Mouse (Mus musculus) hindbrain, embryonic 12.5 days (tissue): ENCODE measurements around the gene Fam114a2. TPM values are rescaled to one million over a fixed set of nuclear protein-coding genes. Genes with fewer than 3 reads are reported as not detected.
"Not testable (repeated sequence)": the region's sequence is repeated elsewhere in the genome, so short reads cannot be mapped to it uniquely, and the experiment has no call there.

Experiments used
- ATAC-seq: fragments of 200-750 bp; cut with Nextera tagmentation; 2 replicates; pipeline ENCODE4 v1.8.0; 2017; ENCODE audit warnings: moderate TSS enrichment; ENCODE audit not compliant: low FRiP score
- H3K27ac ChIP-seq: fragments of 300-500 bp; sonication (generic); 2 replicates; pipeline ENCODE4 v1.5.1; 2016; ENCODE audit warnings: mild to moderate bottlenecking
- H3K27me3 ChIP-seq: fragments of 300-500 bp; sonication (generic); 2 replicates; pipeline ENCODE4 v1.6.1; 2016; ENCODE audit warnings: mild to moderate bottlenecking
- H3K36me3 ChIP-seq: fragments of 300-500 bp; sonication (generic); 2 replicates; pipeline ENCODE4 v1.6.1; 2016; ENCODE audit warnings: mild to moderate bottlenecking
- H3K4me1 ChIP-seq: fragments of 300-500 bp; sonication (generic); 2 replicates; pipeline ENCODE4 v1.6.1; 2016
- H3K4me2 ChIP-seq: fragments of 300-500 bp; sonication (generic); replicated peaks from 2 replicates; pipeline ENCODE4 v1.6.1; 2016; ENCODE audit warnings: mild to moderate bottlenecking
- H3K4me3 ChIP-seq: fragments of 300-500 bp; sonication (generic); 2 replicates; pipeline ENCODE4 v1.5.1; 2016; ENCODE audit warnings: mild to moderate bottlenecking
- H3K9ac ChIP-seq: fragments of 300-500 bp; sonication (generic); 2 replicates; pipeline ENCODE4 v1.6.1; 2016; ENCODE audit warnings: mild to moderate bottlenecking, moderate library complexity
- H3K9me3 ChIP-seq: fragments of 300-500 bp; sonication (generic); replicated peaks from 2 replicates; pipeline ENCODE4 v1.6.1; 2016; ENCODE audit warnings: mild to moderate bottlenecking
- WGBS: fragments of 180-500 bp; shearing (Covaris S2); methylation state at CpG from one replicate; pipeline ENCODE4 v1.1.7; 2016; 5-methylcytosine and 5-hydroxymethylcytosine counted together
- polyA plus RNA-seq: library from polyadenylated mRNA; unstranded; fragments of >200 nt; fragmentation: Nextera tagmentation; extraction: Ambion mirVana; gene quantifications from 2 replicates; pipeline ENCODE4 v1.2.1, GENCODE M21; 2016

Gene Fam114a2
- polyA plus RNA-seq: 86.3 and 88.2 TPM in 2 replicates

DNA sequence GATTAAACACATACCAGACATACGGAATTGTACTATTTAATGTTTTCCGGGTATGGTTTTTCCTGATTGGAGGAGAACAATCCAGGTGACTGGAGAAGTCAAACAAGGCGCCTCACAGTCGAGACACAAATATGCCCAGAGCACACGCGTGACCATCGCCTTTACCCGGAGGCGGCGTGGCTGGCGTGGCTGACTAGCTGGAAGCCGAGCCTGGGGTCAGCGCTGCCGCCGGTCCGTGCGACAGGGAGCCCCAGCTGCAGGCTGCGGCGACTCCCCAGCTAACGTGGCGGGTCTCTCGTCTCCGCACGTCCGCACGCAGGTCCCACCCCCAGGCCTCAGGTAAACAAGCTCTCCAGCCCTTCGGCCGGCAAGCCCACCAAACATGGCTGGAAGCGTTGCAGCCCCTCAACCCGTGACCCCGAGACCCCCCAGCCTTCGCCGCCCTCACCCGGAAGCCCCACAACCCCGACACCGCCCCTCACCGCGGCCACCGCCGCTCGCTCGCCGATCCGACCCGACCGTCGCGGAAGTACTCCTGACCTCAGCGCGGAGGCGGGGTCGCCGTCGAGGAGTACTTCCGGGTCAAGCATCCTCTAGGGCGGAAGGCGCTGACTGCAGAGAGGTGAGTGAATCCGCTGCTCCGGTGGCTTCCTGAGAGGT lies at the start of gene Fam114a2, which contains the start of gene Mfap3:
Fam114a2 (minus strand) TSS at position 527 of the 660 bp plus-strand sequence.
Mfap3 (plus strand) TSS at position 574 of the 660 bp plus-strand sequence.
- peak; percentile 96 for ATAC-seq
- under 1% methylated on average over 59 of the region's 59 CpGs for WGBS

DNA sequence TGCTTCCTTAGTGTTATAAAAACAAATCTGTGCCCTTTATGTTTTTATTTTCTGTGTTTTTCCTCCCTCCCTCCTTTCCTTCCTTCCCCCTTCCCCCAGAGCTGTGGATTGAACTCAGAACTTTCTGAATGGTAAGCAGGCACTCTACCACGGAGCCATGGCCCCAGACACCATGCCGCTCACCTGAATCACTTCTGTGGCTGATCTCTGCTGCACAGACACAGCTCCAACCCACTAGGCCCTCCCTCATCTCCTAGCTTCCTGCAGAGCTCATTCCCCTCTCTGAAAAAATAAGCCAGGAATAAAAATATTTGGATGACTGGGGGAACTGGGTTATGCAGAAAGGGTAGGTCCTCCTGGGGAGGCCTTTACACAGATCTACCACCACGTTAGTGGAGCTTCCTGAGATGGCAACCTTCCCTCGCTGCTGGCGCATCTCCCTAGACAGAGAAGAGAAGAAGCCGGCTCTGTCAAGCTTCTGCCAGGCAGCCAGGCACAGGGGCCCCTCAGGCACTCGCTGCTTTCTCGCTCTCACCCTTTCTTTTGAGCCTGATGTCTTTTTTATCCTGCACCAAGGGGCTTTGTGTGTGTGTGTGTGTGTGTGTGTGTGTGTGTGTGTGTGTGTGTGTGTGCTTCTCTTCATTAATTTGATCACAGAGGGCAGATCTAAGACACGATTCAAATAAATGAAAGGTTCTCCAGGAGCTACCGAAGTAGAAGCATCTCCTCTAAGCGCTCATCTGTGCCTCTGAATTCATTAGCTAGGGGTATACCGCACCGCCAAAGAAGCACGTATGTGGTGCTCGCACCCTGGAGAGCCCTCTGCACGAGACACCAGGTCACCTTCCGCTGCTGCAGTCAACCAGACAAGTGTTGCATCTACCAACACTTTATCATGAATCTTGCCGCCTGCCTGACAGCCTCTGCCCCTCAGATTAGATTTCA lies 47.9 kb upstream of the Fam114a2 start:
- Histone ChIP-seq H3K27me3 (no peaks in the 10 kb centered on the region), H3K36me3 (no peaks in the 10 kb centered on the region), H3K27ac (peak overlapping the region; percentile 30; the same call in 1 of the 2 replicates), H3K4me3 (no peak overlapping the region), H3K4me2 (peak overlapping the region; percentile 31), H3K9me3 (0 out of 2 replicates have a peak, but pooled peaks cover 6% of the 10 kb centered on the region), H3K4me1 (peaks cover 12% of the 10 kb centered on the region), H3K9ac (no peak overlapping the region)
- 21% methylated on average over 18 of the region's 18 CpGs for WGBS
- ATAC-seq: no peak

More for the DNA sequence above, at the start of gene Fam114a2, which contains the start of gene Mfap3:
- H3K4me1 ChIP-seq: peaks cover 16% of the 10 kb centered on the region
- H3K4me3 ChIP-seq: peak within 1 kb of the TSS; percentile 89
- peak within 1 kb of the TSS; percentile 76 for H3K4me2 ChIP-seq
- H3K36me3 ChIP-seq: no peaks in the 10 kb centered on the region; the same call in 1 of the 2 replicates
- H3K27me3 ChIP-seq: no peaks in the 10 kb centered on the region
- no peaks in the 10 kb centered on the region for H3K9me3 ChIP-seq
- peak within 1 kb of the TSS; percentile 86 for H3K27ac ChIP-seq
- H3K9ac ChIP-seq: peak within 1 kb of the TSS; percentile 84

DNA sequence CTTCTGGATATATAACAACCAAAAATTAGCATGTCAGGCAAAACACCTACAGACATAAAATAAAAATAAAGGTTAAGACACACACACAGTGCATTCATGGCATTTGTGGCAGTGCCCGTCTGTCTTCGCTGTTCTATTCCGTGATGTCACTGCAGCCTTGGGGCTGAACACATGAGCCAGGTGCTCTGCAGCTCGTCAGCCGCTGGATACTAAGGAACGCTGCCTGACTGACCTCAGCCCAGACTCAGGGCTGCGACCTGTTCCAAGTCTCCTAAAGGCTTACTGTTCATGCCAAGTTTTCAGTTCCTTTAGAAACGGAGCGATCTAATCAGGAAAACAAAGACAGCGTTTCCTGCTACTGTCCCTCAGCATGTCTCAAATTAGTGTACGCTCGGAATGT lies 46.1 kb upstream of the Fam114a2 start:
- Histone ChIP-seq H3K4me2 (no peak overlapping the region), H3K4me1 (peaks cover 12% of the 10 kb centered on the region), H3K36me3 (no peaks in the 10 kb centered on the region), H3K9me3 (no peaks in the 10 kb centered on the region), H3K9ac (no peak overlapping the region), H3K4me3 (no peak overlapping the region), H3K27me3 (no peaks in the 10 kb centered on the region), H3K27ac (no peak overlapping the region)
- WGBS: 75% methylated on average over 12 of the region's 12 CpGs
- no peak for ATAC-seq

GRCm38 (mm10) chr11:57557936-57558335 lies 39.5 kb upstream of the Fam114a2 start:
- H3K27ac ChIP-seq, H3K4me3 ChIP-seq, H3K36me3 ChIP-seq, H3K4me1 ChIP-seq, ATAC-seq, H3K9me3 ChIP-seq, H3K4me2 ChIP-seq, H3K27me3 ChIP-seq, H3K9ac ChIP-seq: not testable (repeated sequence)
- 92% methylated on average over 9 of the region's 10 CpGs for WGBS

- ATAC-seq: peak; percentile 76
- peak overlapping the region; percentile 62 for H3K27ac ChIP-seq
- H3K27me3 ChIP-seq: no peaks in the 10 kb centered on the region
- H3K4me1 ChIP-seq: peaks cover 32% of the 10 kb centered on the region
- H3K36me3 ChIP-seq: no peaks in the 10 kb centered on the region
- no peak overlapping the region for H3K4me3 ChIP-seq
- H3K9ac ChIP-seq: no peak overlapping the region
- H3K9me3 ChIP-seq: no peaks in the 10 kb centered on the region
- 0 out of 2 replicates have a peak overlapping the region, but pooled peaks have one; percentile 11 for H3K4me2 ChIP-seq
- WGBS: 28% methylated on average over 9 of the region's 9 CpGs
Measured at GRCm38 (mm10) chr11:57553015-57553780, 34.8 kb upstream of the Fam114a2 start.

DNA sequence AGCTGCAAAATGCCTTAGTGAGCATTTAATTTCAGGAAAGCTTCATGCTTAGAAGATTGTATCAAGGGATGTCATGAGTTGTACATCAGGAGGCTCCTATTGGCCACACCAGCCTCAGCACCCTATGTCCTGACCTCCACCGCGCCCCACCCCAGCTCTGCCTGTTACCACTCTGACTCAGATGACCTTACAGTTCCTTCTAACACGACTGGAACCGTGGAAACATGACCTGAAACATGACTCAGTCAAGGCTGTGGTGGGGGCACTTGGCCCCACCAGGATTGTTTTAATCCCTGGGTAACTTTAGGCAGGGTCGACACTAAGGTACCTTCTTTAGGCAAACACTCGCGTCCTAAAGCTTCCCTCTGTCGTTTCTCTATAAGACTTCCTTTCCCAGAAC lies 32.6 kb upstream of the Fam114a2 start:
- Histone ChIP-seq H3K9ac (no peak overlapping the region), H3K27ac (no peak overlapping the region), H3K27me3 (no peaks in the 10 kb centered on the region), H3K9me3 (no peaks in the 10 kb centered on the region), H3K4me2 (no peak overlapping the region), H3K36me3 (no peaks in the 10 kb centered on the region), H3K4me1 (peaks cover 32% of the 10 kb centered on the region), H3K4me3 (no peak overlapping the region)
- ATAC-seq: no peak
- WGBS: 93% methylated on average over 8 of the region's 8 CpGs

GRCm38 (mm10) chr11:57550230-57550629 lies 31.8 kb upstream of the Fam114a2 start:
- ATAC-seq: no peak
- Histone ChIP-seq H3K9ac (no peak overlapping the region), H3K27me3 (no peaks in the 10 kb centered on the region), H3K4me1 (peaks cover 32% of the 10 kb centered on the region), H3K4me2 (no peak overlapping the region), H3K9me3 (no peaks in the 10 kb centered on the region), H3K36me3 (no peaks in the 10 kb centered on the region), H3K4me3 (no peak overlapping the region), H3K27ac (no peak overlapping the region)
- WGBS: 94% methylated on average over 2 of the region's 2 CpGs

- no peak overlapping the region for H3K9ac ChIP-seq
- H3K4me1 ChIP-seq: peaks cover 32% of the 10 kb centered on the region
- H3K4me3 ChIP-seq: no peak overlapping the region
- ATAC-seq: peak; percentile 81
- peak overlapping the region; percentile 58 for H3K27ac ChIP-seq
- no peaks in the 10 kb centered on the region for H3K36me3 ChIP-seq
- H3K9me3 ChIP-seq: no peaks in the 10 kb centered on the region
- H3K4me2 ChIP-seq: peak overlapping the region; percentile 28
- no peaks in the 10 kb centered on the region for H3K27me3 ChIP-seq
- WGBS: 18% methylated on average over 18 of the region's 18 CpGs
Measured at GRCm38 (mm10) chr11:57548618-57549550, 30.5 kb upstream of the Fam114a2 start.

DNA sequence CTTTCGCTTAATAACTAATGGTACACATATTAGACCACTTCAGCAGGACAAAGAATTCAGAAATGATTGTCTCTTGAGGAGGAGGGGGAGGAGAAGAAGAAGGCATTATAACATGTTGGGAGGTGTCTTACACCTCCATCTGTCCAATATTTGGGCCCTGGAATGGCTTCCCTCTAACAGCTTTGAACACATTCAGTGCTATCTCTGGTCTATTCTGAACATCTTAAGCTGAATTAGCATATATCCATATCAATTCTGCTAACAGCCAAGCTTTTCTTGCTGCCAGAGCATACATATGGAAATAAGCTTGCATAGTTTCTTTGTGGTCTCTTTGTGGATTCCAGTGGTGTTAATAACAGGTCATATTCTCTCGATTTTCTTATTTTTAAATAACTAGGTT lies 22.3 kb upstream of the Fam114a2 start:
- WGBS: 80% methylated on average over 2 of the region's 2 CpGs
- Histone ChIP-seq H3K4me2 (no peak overlapping the region), H3K4me1 (peaks cover 3% of the 10 kb centered on the region; the same call in 1 of the 2 replicates), H3K27ac (no peak overlapping the region; the same call in 1 of the 2 replicates), H3K4me3 (no peak overlapping the region), H3K27me3 (no peaks in the 10 kb centered on the region), H3K9ac (no peak overlapping the region), H3K36me3 (no peaks in the 10 kb centered on the region), H3K9me3 (no peaks in the 10 kb centered on the region)
- ATAC-seq: no peak

DNA sequence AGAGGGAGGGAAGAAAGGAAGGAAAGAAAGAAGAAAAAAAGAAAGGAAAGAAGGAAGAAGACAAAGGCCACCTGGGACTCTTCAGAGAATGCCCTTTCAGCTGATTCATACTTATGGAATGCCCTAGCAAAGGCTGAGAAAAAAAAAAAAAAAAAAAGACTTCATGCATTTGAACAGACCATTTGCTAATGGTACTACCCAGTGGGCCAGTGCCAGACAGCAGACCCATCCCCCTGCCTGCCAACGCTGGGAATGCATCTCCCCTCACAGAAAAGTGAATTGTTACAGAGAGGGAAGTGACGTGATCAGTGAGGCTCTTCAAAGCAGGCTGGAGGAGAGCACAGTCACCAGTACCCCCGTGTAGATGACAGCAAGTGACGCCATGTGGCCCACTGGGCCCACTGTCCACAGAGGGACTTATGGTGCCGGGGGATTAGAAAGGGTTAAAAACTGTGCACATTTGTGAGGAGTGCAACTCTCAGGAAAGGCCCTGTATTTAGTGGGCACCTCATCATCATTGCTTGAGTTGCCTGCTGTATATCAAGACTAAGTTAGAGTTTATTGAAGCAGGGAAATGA lies 21.5 kb upstream of the Fam114a2 start:
- Histone ChIP-seq H3K27ac (no peak overlapping the region), H3K36me3 (no peaks in the 10 kb centered on the region)
- WGBS: 76% methylated on average over 5 of the region's 5 CpGs

GRCm38 (mm10) chr11:57535912-57536311 lies 17.5 kb upstream of the Fam114a2 start:
- Histone ChIP-seq H3K27ac (no peak overlapping the region), H3K36me3 (peaks cover 13% of the 10 kb centered on the region), H3K27me3 (no peaks in the 10 kb centered on the region), H3K9me3 (no peaks in the 10 kb centered on the region), H3K4me1 (peaks cover 18% of the 10 kb centered on the region), H3K9ac (no peak overlapping the region), H3K4me2 (no peak overlapping the region), H3K4me3 (no peak overlapping the region)
- WGBS: 88% methylated on average over 5 of the region's 5 CpGs
- no peak for ATAC-seq

More for the DNA sequence above, 21.5 kb upstream of the Fam114a2 start:
- H3K4me1 ChIP-seq: peaks cover 3% of the 10 kb centered on the region; the same call in 1 of the 2 replicates
- H3K4me3 ChIP-seq: no peak overlapping the region
- no peak overlapping the region for H3K4me2 ChIP-seq
- no peaks in the 10 kb centered on the region for H3K27me3 ChIP-seq
- no peaks in the 10 kb centered on the region for H3K9me3 ChIP-seq
- H3K9ac ChIP-seq: no peak overlapping the region
- ATAC-seq: no peak
